Mouse (Mus musculus): ENCODE measurements at regions not wholly inside any gene's neighbourhood (a gene's known extent, or its start where the extent isn't known, plus 50 kb on each side); places are given as distances from the start of the nearest gene placed in this dataset.
"Not testable (repeated sequence)": the region's sequence is repeated elsewhere in the genome, so short reads cannot be mapped to it uniquely, and the experiment has no call there.

- DNase-seq (ENCODE audit: low spot score in 2 of 2), result not testable (repeated sequence)
Observed at GRCm38 (mm10) chr2:18453426-18453825, 60.8 kb upstream of the Dnajc1 start.

- DNase-seq (ENCODE audit: low spot score in 2 of 2), result no peak
Observed at GRCm38 (mm10) chr2:18445809-18446208, 53.2 kb upstream of the Dnajc1 start.

Measured in spleen, postnatal 4 days (tissue).